Mouse (Mus musculus): ENCODE data around the gene Gm853. TPM values are rescaled to one million over a fixed set of nuclear protein-coding genes. Genes with fewer than 3 reads are reported as not detected.
"Not testable (repeated sequence)": the region's sequence is repeated elsewhere in the genome, so short reads cannot be mapped to it uniquely, and the experiment has no call there.

The Gm853 gene
- not detected for total RNA-seq (2022)

DNA sequence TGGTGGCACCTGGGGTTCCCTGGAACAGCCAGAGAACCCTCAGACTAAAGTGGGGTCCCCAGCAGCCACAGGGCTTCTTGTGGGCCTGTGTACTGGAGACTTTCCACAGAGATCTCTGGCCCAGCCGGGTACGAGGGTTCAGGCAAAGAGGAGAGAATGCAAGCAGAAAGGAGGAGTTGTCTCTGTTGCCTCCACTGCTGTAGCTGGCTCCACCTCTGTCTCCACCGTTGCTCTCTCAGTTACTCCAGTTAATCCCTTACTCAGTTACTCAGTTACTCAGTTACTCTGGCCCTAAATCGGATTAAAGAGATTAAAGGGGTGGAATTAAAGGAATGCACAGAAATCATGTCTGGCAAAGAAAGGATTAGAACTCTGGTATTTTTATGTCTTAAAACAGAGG lies at the start of gene Gm853:
Gene Gm853, minus strand, starts transcription at position 223 of the 400 bp plus-strand sequence.
- no peak for DNase-seq (ENCODE audit: low spot score in 2 of 2)

DNA sequence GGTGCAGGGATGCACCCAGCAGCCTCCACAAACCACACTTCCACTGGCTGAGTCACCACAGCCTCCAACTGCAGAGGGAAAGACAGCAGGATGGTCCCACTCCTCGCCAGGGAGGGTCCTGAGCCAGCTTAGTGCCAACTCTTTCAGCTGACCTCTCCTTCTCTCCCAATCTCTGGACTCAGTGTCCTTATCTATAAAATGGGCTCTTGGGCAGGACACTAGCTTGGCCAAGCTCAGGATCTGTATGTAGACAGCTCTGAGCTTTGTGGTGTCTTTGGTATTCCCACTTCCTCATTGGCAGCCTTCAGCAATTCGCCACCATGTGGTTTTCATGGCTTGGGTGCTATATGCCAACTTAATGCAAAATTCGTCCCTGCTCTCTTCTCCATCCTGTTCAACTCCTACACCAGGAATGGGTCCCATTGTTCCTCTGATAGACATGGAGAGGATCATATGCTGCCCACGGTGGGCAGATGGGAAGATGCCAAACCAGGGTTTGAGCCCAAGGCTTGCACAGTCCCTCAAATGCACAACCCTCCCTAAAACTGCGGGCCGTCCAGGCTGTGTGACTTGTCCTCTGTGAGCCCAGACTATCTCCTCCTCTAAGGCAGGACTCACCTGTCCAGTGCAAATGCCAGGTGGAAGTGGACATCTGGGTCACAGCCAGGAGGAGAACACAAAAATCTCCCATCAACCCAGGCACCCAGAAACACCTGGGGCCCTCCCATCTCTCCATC lies 48.6 kb upstream of the Gm853 start:
- peak in 1 of 2 experiments; percentile 49 for DNase-seq (ENCODE audit: low spot score in 2 of 2)

DNA sequence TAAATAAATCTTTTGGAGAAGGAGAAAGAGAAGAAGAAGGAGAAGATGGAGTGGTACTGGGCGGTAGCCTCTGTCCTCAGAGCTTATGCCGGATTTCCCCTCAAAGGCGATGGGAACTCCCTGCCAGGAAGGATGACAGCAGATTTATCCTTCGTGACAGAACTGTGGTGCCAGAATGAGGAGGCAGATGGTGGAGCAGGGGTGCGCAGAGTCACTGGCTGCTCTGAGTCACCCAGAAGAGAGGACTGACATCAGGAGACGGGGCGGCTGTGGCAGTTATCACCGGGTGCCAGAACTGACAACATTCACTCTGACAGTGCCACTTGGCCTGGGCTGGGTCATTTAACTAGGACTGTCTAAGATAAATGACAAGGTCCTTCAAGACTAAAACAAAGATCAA lies 47.9 kb upstream of the Gm853 start:
- DNase-seq (ENCODE audit: low spot score in 2 of 2), result peak; percentile 57 to 87

DNA sequence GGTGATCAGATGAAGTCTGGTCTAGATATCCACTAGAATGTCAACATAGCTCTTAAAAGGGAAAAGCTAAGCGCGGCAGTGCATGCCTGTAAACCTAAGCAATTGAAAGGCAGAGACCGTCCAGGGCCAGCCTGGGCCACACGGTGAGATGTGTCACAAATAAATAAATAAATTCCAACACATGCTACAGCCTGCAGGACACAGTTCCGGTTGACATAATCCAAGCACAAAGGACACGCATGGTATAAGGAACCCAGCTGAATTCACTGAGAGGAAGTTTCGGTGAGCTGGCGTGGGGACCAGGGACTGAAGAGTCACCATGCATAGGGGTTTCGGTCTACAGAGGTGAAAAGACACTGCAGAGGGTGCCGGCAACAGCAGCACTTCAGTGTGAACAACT lies 46.5 kb upstream of the Gm853 start:
- no peak for DNase-seq (ENCODE audit: low spot score in 2 of 2)

DNA sequence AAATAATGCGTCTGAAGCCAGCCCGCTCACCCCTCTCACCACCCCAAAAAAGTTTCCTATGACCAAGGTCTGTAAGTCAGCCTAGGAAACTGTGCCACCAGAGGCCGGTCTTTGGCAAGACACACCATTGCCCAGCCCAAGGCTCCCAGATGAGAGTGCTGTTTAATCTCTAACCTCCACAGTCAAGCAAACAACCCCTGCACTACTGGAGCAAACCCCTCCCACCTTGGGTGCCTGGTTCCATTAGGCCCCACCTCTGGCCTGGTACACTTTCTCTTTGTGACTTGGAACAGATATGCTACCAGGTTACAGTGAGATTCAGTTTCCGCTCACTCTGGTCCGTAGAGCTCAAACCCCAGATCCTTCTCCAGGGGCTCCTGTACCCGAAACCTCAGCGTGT lies 44.9 kb upstream of the Gm853 start:
- DNase-seq (ENCODE audit: low spot score in 2 of 2), result no peak

DNA sequence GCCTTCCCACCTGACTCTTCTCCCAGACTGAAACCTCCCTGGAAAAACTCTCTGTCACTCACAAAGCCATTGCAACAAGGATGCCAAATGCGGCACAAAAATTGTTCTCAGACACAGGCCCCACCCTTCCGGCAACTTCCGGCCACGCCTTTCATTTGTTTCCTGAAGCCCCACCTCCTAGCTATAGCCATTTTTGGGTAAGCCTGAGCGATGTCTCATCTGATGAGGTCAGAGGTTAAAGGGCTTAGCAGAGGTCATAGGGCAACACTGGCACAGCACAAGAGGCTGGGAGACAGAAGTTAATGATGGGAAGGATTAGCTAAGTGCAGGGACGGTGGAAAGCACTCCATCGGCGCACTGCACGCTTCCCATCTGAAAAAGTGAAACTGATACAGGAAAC lies 44.4 kb upstream of the Gm853 start:
- no peak for DNase-seq (ENCODE audit: low spot score in 2 of 2)

DNA sequence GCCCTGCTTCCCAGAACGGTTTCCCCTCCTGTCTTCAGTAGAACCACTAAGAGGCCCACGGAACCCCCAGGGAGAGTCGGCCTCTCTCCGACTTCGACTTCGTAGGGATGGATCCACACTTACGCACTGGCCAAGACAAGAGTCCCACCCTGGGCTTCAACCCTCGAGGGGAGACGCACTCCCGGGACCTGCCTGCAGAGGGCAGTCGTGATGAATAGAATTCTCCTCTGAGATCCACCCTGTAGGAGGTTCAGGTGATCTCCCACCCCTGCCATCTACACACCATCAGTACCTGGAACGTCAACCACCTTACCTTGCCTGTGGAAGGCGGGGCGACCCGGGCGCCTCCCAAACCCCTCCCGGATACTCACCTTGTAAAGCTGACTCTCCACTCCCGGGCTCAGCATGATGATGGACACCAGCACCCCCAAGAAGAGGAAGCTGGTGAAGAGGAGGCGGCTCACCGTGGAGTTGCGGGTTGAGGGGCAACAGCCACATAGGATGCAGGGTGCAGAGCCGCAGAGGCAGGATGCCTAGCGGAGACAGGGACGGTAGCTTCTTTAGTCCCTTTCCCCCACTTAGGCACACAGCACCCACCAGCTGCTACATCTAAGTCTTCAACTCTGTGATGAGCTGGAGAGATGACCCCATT lies 42.6 kb upstream of the Gm853 start:
- DNase-seq (ENCODE audit: low spot score in 2 of 2), result peak in 1 of 2 experiments; percentile 68

DNA sequence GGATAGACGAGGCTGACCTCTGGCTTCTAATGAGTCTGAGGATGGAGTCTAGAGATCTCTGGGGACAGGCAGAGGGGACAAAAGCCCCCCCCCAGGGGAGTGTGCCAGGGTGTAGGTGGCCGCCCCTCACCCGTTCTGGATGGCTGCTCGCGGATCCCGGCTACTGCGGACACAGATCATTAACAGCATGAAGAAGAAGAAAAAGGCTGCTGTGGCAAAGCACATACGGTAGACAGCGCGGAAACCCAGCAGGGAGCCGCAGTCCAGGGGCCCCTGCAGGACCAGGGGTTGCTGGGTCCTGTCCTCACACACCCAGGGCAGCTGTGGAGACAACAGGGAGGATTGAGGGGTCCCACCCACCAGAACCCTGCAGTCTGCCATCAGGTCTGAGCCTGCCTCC lies 41.9 kb upstream of the Gm853 start:
- no peak for DNase-seq (ENCODE audit: low spot score in 2 of 2)

DNA sequence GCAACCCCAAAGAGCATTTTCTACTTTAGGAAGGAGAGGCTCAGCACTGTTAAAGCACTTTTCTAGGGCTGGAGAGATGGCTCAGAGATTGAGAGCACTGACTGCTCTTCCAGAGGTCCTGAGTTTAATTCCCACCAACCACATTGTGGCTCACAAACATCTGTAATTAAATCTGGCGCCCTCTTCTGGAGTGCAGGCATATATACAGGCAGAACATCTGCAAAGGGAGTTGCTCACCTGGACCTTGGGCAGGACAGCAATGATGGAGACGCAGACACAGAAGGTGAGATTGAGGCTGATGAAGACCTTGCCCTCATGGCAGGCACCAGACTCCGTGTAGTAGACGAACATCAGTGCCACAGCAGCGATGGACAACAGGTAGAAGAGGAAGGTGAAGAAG lies 38.2 kb upstream of the Gm853 start:
- no peak for DNase-seq (ENCODE audit: low spot score in 2 of 2)

DNA sequence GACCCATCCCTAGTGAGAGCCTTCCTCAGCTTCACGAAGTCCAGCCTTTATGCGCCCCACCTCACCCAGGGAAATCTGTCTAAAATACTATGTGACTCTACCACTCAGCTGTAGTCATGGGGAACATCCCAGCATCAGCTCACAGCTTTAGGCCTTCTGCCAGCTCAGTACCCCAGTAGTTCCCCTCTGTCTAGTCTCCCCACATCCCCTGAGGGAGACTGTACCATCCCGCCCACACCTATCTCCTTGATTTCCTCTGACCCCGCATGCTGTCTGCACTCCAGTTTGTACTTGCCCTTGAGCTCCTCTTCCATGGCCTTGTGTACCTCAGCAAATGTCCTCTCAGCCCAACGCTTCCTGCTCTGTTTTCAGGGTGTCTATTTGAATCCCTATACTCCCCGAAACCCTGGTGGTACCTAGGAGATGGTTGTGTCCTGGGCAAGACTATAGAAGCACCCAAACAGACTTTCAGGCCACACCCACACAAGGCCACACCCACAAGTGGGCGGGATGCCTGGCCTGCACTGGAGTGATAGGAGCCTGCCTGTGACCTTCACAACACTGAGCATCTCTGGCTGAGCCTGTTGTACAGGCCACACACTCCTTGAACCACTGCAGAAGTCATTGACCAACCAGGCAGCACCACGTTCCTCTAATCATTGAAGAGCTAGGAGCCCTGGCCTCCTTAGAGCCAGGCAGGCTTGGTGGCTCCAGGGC lies 30.4 kb upstream of the Gm853 start:
- no peak for DNase-seq (ENCODE audit: low spot score in 2 of 2)

DNA sequence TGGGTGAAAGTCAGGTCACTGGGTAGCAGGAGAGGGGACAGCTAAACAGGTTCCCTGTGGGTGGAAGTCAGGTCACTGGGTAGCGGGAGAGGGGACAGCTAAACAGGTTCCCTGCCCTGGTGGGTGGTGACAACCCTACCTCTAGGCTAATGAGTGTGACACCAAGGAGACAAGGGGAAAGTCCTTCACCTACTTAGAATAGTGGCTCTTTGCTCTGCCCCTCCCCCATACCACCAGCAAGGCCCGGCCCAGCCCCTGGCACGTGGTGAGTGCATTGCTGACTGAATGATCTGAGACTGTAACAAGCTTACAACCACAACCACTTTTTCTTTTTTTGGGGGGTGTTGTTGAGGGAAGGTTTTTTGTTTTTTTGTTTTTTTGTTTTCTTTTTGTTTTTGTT lies 29.6 kb upstream of the Gm853 start:
- DNase-seq (ENCODE audit: low spot score in 2 of 2), result no peak

DNA sequence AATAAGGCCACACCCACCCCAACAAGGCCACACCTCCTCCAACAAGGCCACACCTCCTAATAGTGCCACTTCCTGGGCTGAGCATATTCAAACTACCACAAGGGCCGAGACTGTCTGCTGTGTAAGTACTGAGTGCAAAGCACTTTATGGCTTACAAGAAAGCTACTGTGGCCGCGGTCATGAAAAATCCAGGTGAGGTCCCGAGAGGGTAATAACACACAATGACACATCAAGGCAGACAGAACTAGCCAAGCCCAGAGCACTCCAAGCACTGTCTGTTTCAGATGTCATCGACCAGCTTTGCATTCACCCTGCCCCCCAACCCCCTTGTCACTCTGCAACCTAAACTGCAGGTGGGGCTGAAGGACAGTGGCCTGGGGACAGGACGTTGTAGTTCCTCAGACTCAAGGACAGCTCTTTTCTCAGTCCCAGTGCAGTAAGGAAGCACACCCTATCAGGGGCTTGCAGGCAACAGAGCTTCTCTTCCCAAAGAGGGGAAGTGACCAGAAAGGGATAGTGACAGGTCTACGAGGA lies 29.0 kb upstream of the Gm853 start:
- DNase-seq (ENCODE audit: low spot score in 2 of 2), result no peak

DNA sequence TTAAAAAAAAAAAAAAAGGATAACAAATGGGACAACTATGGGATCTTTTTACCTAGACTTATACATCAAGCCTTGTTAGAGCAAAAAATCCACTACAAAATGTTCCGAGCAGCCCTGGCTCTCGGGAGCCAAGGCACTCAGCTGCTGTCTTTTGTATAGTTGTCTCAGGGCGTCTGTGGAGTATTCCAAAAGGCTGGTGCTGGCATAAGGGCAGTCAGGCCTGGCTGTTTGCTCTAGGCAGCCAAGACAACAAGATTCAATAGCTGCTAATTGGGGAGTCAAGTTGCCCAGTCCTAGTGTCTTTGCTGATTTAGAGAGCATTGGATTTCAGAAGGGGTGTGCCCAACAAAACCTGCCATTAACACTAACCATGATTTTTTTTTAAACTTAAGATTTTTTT lies 26.4 kb upstream of the Gm853 start:
- no peak for DNase-seq (ENCODE audit: low spot score in 2 of 2)

DNA sequence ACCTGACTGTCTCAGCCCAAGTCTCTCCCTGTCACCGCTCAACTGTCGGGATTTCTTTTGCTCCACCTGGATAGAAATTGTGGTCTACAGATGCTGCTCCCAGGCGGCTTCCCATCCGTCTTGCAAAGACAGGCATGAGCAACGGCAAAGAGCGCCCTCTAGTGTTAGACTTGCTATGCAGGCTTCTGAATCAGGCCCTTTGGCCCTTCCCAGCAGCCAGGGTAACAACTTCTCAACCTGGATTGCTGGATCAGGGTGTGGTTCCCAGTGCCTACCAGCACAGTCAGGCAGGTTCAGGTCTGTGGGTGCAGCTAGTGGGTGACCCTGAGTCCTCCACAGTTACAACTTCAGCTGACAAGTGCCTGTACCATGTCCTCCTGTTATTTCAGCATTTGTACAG lies 23.9 kb upstream of the Gm853 start:
- DNase-seq (ENCODE audit: low spot score in 2 of 2), result peak in 1 of 2 experiments; percentile 30

DNA sequence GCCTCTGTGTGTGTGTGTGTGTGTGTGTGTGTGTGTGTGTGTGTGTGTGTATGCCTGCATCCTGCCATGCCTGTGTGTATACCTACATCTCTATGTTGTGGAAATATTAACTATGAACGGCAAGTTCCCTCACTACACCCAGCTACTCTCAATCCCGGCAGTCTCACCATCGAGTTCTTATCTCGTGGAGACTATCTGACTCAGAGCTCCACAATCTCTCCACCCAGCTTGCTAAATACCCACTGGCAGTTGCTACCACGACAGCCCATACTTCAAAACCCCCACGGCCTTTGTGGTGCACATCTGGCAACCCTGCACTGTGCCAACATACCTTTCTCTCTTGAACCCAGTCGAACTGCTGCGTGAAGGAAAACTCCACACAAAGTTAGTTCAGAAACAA lies 22.5 kb upstream of the Gm853 start:
- no peak for DNase-seq (ENCODE audit: low spot score in 2 of 2)

DNA sequence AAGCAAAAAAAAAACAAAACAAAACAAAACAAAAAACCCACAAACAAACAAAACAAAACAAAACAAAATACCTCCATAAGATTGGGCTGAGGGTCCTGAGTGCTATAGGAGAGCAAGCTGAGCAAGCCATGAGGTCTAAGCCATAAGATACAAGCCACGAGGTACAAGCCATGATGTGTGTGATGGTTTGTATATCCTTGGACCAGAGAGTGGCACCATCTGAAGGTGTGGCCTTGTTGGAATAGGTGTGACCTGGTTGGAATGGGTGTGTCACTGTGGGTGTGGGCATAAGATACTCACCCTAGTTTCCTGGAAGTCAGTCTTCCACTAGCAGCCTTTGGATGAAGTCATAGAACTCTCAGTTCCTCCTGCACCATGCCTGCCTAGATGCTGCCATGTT lies 21.4 kb upstream of the Gm853 start:
- DNase-seq (ENCODE audit: low spot score in 2 of 2), result not testable (repeated sequence)

DNA sequence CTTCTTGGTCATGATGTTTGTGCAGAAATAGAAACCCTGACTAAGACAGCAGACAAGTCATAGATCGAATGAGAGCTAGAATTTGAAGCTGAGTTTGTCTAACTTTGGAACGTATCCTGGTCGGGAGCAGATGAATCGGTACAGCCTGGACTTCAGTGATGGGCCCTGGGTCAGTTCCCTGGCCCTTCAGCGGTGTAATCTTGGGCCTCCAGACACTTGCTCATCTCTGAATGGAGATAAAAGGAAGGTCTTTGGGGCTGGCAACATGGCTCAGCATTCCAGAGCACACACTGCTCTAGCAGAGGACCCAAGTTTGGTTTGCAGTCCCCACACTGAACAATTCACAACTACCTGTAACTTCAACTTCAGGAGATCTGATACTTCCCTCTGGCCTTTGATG lies 20.8 kb upstream of the Gm853 start:
- no peak for DNase-seq (ENCODE audit: low spot score in 2 of 2)

DNA sequence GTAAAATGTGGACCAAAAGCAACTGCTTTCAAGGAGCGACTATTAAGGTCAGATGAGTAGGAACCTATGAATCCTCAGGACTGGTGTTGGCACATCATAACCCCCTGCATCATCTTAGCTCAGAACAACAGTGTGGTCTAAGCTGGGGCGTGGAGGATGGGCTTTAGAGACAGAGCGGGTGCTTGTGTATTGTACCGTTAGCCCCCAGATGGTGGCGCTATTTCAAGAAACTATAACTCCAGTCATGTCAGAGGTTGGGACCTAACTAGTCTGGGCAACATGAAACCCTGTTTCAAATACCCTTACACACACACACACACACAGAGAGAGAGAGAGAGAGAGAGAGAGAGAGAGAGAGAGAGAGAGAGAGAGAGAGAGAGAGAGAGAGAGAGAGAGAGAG lies 18.5 kb upstream of the Gm853 start:
- DNase-seq (ENCODE audit: low spot score in 2 of 2), result no peak

DNA sequence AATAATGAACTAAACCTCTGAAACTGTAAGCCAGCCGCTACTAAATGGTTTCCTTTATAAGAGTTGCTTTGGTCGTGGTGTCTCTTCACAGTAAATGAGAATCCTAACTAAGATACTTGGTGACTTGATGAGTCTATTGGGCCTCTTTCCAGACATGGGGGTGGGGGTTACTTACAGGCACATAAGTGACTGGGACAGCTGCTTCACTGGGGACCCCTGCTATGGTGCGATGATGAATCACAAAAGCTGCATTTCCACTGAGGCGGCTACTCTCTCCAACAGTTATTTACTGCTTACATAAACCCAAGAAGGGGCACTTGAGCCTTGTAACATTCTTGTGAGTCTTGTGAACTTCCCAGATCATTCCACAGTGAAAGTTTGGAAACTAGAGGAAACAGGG lies 15.4 kb upstream of the Gm853 start:
- DNase-seq (ENCODE audit: low spot score in 2 of 2), result no peak

DNA sequence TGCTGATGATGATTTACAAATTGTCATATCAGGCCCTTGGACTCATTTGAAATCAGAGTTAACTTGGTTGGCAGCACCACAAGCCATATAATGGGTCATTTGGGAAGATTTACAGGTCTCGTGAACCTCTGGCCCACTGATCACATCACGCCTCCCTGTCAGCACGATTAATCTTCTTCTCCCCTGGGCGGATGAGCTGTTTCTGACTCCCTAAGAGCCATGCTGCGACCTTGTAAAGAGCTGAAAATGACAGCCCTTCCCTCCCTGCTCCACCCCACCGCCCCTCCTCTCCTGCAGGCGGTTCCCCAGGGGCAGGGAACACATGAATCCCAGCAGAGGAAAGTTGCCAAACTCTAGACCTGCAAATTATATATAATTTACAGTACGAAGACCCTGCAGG lies 14.2 kb upstream of the Gm853 start:
- no peak for DNase-seq (ENCODE audit: low spot score in 2 of 2)

DNA sequence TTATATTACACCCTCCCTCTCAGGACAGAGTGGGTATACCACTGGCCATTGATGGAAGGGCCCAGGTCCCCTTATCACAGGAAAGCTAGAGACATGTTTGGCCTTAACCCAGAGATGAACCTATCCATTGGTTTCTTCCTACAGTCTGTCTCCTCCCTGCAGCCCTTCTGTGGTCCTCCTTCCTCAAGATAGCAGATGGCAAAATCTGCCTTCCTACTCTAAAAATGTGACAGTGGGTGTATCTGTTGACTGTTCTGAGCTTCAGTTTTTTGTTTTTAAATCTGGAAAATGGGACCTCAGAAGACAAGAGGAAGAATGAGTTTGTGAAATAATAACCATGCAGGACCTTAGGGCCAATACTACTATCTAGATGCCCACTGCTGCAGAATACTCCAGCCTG lies 1.9 kb upstream of the Gm853 start:
- no peak for DNase-seq (ENCODE audit: low spot score in 2 of 2)

DNA sequence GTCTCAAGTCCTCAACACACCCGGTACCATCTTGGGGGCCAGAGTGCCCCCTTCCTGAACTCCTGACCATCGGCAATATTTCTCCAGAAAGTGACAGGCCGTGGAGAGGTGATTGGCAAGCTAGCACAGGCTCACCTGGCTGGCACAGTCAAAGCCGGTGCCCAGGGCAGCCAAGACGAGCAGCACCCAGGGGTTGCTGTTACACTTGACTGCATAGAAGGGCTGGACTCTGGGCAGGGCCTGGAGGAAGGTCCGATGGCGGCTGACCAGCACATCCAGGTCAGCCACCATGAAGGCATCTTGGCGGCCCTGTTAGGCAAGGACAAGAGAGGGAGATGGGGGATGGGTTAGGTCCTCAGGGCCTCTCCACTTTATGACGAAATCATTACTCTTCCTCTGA lies 2.0 kb downstream of the Gm853 start:
- DNase-seq (ENCODE audit: low spot score in 2 of 2), result no peak
